Mouse (Mus musculus) urinary bladder, postnatal 10 days (tissue): ENCODE data around the gene Zfr.

ENCODE experiments used
- DNase-seq: peaks from one replicate; pipeline ENCODE4 v3.0.0; 2022; ENCODE audit warnings: low spot score

Zfr gene

GRCm38 (mm10) chr15:12117242-12118092, at the start of gene Zfr:
Gene Zfr, plus strand, starts transcription at chr15:12117831.
- DNase-seq: peak; percentile 61

GRCm38 (mm10) chr15:12067971-12068370, 49.7 kb upstream of the Zfr start:
- DNase-seq: no peak

- no peak for DNase-seq
Measured at GRCm38 (mm10) chr15:12068395-12069218, 49.0 kb upstream of the Zfr start.

- DNase-seq: no peak
Measured at GRCm38 (mm10) chr15:12072709-12073336, 44.8 kb upstream of the Zfr start.

- DNase-seq: no peak
Measured at GRCm38 (mm10) chr15:12074426-12074825, 43.2 kb upstream of the Zfr start.

GRCm38 (mm10) chr15:12082344-12082743, 35.3 kb upstream of the Zfr start:
- DNase-seq: no peak

- DNase-seq: no peak
Measured at GRCm38 (mm10) chr15:12084164-12084563, 33.5 kb upstream of the Zfr start.

- no peak for DNase-seq
Measured at GRCm38 (mm10) chr15:12084859-12085258, 32.8 kb upstream of the Zfr start.

- DNase-seq: no peak
Measured at GRCm38 (mm10) chr15:12087634-12088033, 30.0 kb upstream of the Zfr start.

GRCm38 (mm10) chr15:12088091-12088490, 29.5 kb upstream of the Zfr start:
- DNase-seq: no peak

GRCm38 (mm10) chr15:12090087-12090486, 27.5 kb upstream of the Zfr start:
- DNase-seq: no peak

GRCm38 (mm10) chr15:12090981-12091669, 26.5 kb upstream of the Zfr start:
- no peak for DNase-seq

- DNase-seq: no peak
Measured at GRCm38 (mm10) chr15:12091781-12092458, 25.7 kb upstream of the Zfr start.

- DNase-seq: no peak
Measured at GRCm38 (mm10) chr15:12093026-12093960, 24.3 kb upstream of the Zfr start.

GRCm38 (mm10) chr15:12093961-12094566, 23.6 kb upstream of the Zfr start:
- DNase-seq: no peak

GRCm38 (mm10) chr15:12096447-12096846, 21.2 kb upstream of the Zfr start:
- no peak for DNase-seq

GRCm38 (mm10) chr15:12097344-12097743, 20.3 kb upstream of the Zfr start:
- DNase-seq: no peak

GRCm38 (mm10) chr15:12100912-12101311, 16.7 kb upstream of the Zfr start:
- no peak for DNase-seq

- no peak for DNase-seq
Measured at GRCm38 (mm10) chr15:12103763-12104162, 13.9 kb upstream of the Zfr start.

- no peak for DNase-seq
Measured at GRCm38 (mm10) chr15:12104827-12105226, 12.8 kb upstream of the Zfr start.
